Mouse (Mus musculus) hindbrain, embryonic 16.5 days (tissue): ENCODE measurements around the gene Plxnc1. TPM values are rescaled to one million over a fixed set of nuclear protein-coding genes. Genes with fewer than 3 reads are reported as not detected.
A peak's percentile ranks its signal among the peaks of the same experiment; 100 is the strongest.

Experiments used
- ATAC-seq: fragments of 200-750 bp; cut with Nextera tagmentation; 2 replicates; pipeline ENCODE4 v1.8.0; 2017; ENCODE audit warnings: moderate TSS enrichment, moderate library complexity
- H3K27ac ChIP-seq: fragments of 300-500 bp; sonication (generic); 2 replicates; pipeline ENCODE4 v1.5.1; 2014; ENCODE audit warnings: low read depth, mild to moderate bottlenecking, control low read depth, low read length, moderate library complexity
- H3K27me3 ChIP-seq: fragments of 300-500 bp; sonication (generic); replicated peaks from 2 replicates; pipeline ENCODE4 v1.6.1; 2014; ENCODE audit warnings: low read length; ENCODE audit not compliant: control insufficient read depth, insufficient read depth
- H3K36me3 ChIP-seq: fragments of 300-500 bp; sonication (generic); 2 replicates; pipeline ENCODE4 v1.6.1; 2014; ENCODE audit warnings: mild to moderate bottlenecking, low read length, moderate library complexity, mixed read lengths; ENCODE audit not compliant: control insufficient read depth, insufficient read depth
- H3K4me1 ChIP-seq: fragments of 300-500 bp; sonication (generic); 2 replicates; pipeline ENCODE4 v1.6.1; 2014; ENCODE audit warnings: low read depth, low read length; ENCODE audit not compliant: control insufficient read depth, insufficient read depth
- H3K4me2 ChIP-seq: fragments of 300-500 bp; sonication (generic); 2 replicates; pipeline ENCODE4 v1.6.1; 2014; ENCODE audit warnings: mild to moderate bottlenecking, low read length, control low read depth, moderate library complexity
- H3K4me3 ChIP-seq: fragments of 300-500 bp; sonication (generic); 2 replicates; pipeline ENCODE4 v1.5.1; 2014; ENCODE audit warnings: mild to moderate bottlenecking, low read length, control low read depth, moderate library complexity
- H3K9ac ChIP-seq: fragments of 300-500 bp; sonication (generic); 2 replicates; pipeline ENCODE4 v1.6.1; 2014; ENCODE audit warnings: low read depth, mild to moderate bottlenecking, control low read depth, low read length, moderate library complexity
- H3K9me3 ChIP-seq: fragments of 300-500 bp; sonication (generic); 2 replicates; pipeline ENCODE4 v1.6.1; 2014; ENCODE audit warnings: mild to moderate bottlenecking, low read length, moderate library complexity; ENCODE audit not compliant: control insufficient read depth
- WGBS: fragments of 180-500 bp; shearing (Covaris S2); extraction: QIAGEN DNeasy Blood & Tissue Kit; methylation state at CpG from one replicate; pipeline ENCODE4 v1.1.7; 2014; 5-methylcytosine and 5-hydroxymethylcytosine counted together
- polyA plus RNA-seq: library from polyadenylated mRNA; unstranded; fragments of >200 nt; fragmentation: Nextera tagmentation; extraction: Ambion mirVana; gene quantifications from 2 replicates; pipeline ENCODE4 v1.2.1, GENCODE M21; 2015

Plxnc1 gene
- polyA plus RNA-seq, 1 experiment from 2014 or later, result 8.4 TPM

- no peaks in the 10 kb centered on the region for H3K36me3 ChIP-seq
- H3K9me3 ChIP-seq, result no peaks in the 10 kb centered on the region
- WGBS, result 61% methylated on average over 2 of the region's 2 CpGs
- no peak overlapping the region for H3K9ac ChIP-seq
- no peak overlapping the region for H3K27ac ChIP-seq
- ATAC-seq, result no peak
- no peak overlapping the region for H3K4me3 ChIP-seq
- no peak overlapping the region for H3K4me2 ChIP-seq
- peaks cover 18% of the 10 kb centered on the region for H3K4me1 ChIP-seq
- no peaks in the 10 kb centered on the region for H3K27me3 ChIP-seq
Measured at GRCm38 (mm10) chr10:94909789-94910188, 34.8 kb downstream of the Plxnc1 start.

- Histone ChIP-seq H3K27me3 (no peaks in the 10 kb centered on the region), H3K27ac (no peak overlapping the region), H3K9ac (no peak overlapping the region), H3K36me3 (no peaks in the 10 kb centered on the region), H3K4me2 (no peak overlapping the region), H3K4me1 (peaks cover 22% of the 10 kb centered on the region), H3K9me3 (no peaks in the 10 kb centered on the region), H3K4me3 (no peak overlapping the region)
- no peak for ATAC-seq
- WGBS, result 89% methylated on average over 11 of the region's 11 CpGs
Measured at GRCm38 (mm10) chr10:94908976-94909717, 35.5 kb downstream of the Plxnc1 start.

GRCm38 (mm10) chr10:94905689-94906473 lies 38.8 kb downstream of the Plxnc1 start:
- H3K27ac ChIP-seq, result peak overlapping the region; percentile 74
- H3K4me1 ChIP-seq, result peaks cover 22% of the 10 kb centered on the region
- peaks cover 3% of the 10 kb centered on the region; the same call in 1 of the 2 replicates for H3K36me3 ChIP-seq
- H3K4me3 ChIP-seq, result peak overlapping the region; percentile 20
- H3K9ac ChIP-seq, result 0 out of 2 replicates have a peak overlapping the region, but pooled peaks have one; percentile 7
- no peaks in the 10 kb centered on the region for H3K27me3 ChIP-seq
- WGBS, result 20% methylated on average over 21 of the region's 21 CpGs
- no peaks in the 10 kb centered on the region for H3K9me3 ChIP-seq
- peak overlapping the region; percentile 45 for H3K4me2 ChIP-seq
- ATAC-seq, result peak; percentile 95

- H3K4me3 ChIP-seq, result no peak overlapping the region
- H3K4me1 ChIP-seq, result peaks cover 22% of the 10 kb centered on the region
- peak; percentile 59 for ATAC-seq
- 18% methylated on average over 5 of the region's 5 CpGs for WGBS
- H3K36me3 ChIP-seq, result peaks cover 3% of the 10 kb centered on the region; the same call in 1 of the 2 replicates
- peak overlapping the region; percentile 45 for H3K4me2 ChIP-seq
- no peaks in the 10 kb centered on the region for H3K27me3 ChIP-seq
- peak overlapping the region; percentile 27; the same call in 1 of the 2 replicates for H3K9ac ChIP-seq
- H3K9me3 ChIP-seq, result no peaks in the 10 kb centered on the region
- H3K27ac ChIP-seq, result peak overlapping the region; percentile 74
Measured at GRCm38 (mm10) chr10:94905219-94905618, 39.4 kb downstream of the Plxnc1 start.

- Histone ChIP-seq H3K4me3 (no peak overlapping the region), H3K27ac (no peak overlapping the region), H3K36me3 (peaks cover 7% of the 10 kb centered on the region; the same call in 1 of the 2 replicates), H3K4me1 (no peaks in the 10 kb centered on the region), H3K9ac (no peak overlapping the region), H3K4me2 (no peak overlapping the region), H3K9me3 (no peaks in the 10 kb centered on the region), H3K27me3 (no peaks in the 10 kb centered on the region)
- WGBS, result 95% methylated on average over 6 of the region's 6 CpGs
- no peak for ATAC-seq
Measured at GRCm38 (mm10) chr10:94896950-94897349, 47.7 kb downstream of the Plxnc1 start.

- Histone ChIP-seq H3K4me1 (no peaks in the 10 kb centered on the region), H3K27ac (no peak overlapping the region), H3K9me3 (no peaks in the 10 kb centered on the region), H3K27me3 (no peaks in the 10 kb centered on the region), H3K4me2 (no peak overlapping the region), H3K4me3 (no peak overlapping the region), H3K9ac (no peak overlapping the region), H3K36me3 (peaks cover 7% of the 10 kb centered on the region; the same call in 1 of the 2 replicates)
- 87% methylated on average over 2 of the region's 2 CpGs for WGBS
- ATAC-seq, result no peak
Measured at GRCm38 (mm10) chr10:94896311-94896710, 48.3 kb downstream of the Plxnc1 start.

GRCm38 (mm10) chr10:94895876-94896275 lies 48.8 kb downstream of the Plxnc1 start:
- no peaks in the 10 kb centered on the region for H3K9me3 ChIP-seq
- H3K4me3 ChIP-seq, result no peak overlapping the region
- H3K4me2 ChIP-seq, result no peak overlapping the region
- no peaks in the 10 kb centered on the region for H3K27me3 ChIP-seq
- H3K36me3 ChIP-seq, result peaks cover 4% of the 10 kb centered on the region; the same call in 1 of the 2 replicates
- no peaks in the 10 kb centered on the region for H3K4me1 ChIP-seq
- 85% methylated on average over 3 of the region's 3 CpGs for WGBS
- H3K9ac ChIP-seq, result no peak overlapping the region
- no peak for ATAC-seq
- H3K27ac ChIP-seq, result no peak overlapping the region

- Histone ChIP-seq H3K9ac (no peak overlapping the region), H3K36me3 (peaks cover 4% of the 10 kb centered on the region; the same call in 1 of the 2 replicates), H3K4me3 (no peak overlapping the region), H3K9me3 (no peaks in the 10 kb centered on the region), H3K4me2 (no peak overlapping the region), H3K27me3 (no peaks in the 10 kb centered on the region), H3K4me1 (no peaks in the 10 kb centered on the region), H3K27ac (no peak overlapping the region)
- WGBS, result 67% methylated on average over 4 of the region's 4 CpGs
- no peak for ATAC-seq
Measured at GRCm38 (mm10) chr10:94889735-94890134, 54.9 kb downstream of the Plxnc1 start.

GRCm38 (mm10) chr10:94883216-94883615 lies 61.4 kb downstream of the Plxnc1 start:
- Histone ChIP-seq H3K36me3 (0 out of 2 replicates have a peak, but pooled peaks cover 5% of the 10 kb centered on the region), H3K4me2 (no peak overlapping the region), H3K4me1 (no peaks in the 10 kb centered on the region), H3K9ac (no peak overlapping the region), H3K27me3 (no peaks in the 10 kb centered on the region), H3K27ac (no peak overlapping the region), H3K4me3 (no peak overlapping the region), H3K9me3 (no peaks in the 10 kb centered on the region)
- ATAC-seq, result no peak
- 92% methylated on average over 6 of the region's 6 CpGs for WGBS
